Mouse (Mus musculus) spleen, adult 2 months (tissue): ENCODE data around the gene Kidins220.

ENCODE experiments used
- CTCF ChIP-seq: fragments of 200-500 bp; IDR thresholded peaks from 2 replicates; pipeline ENCODE4 v1.5.1; 2011; ENCODE audit warnings: mild to moderate bottlenecking, inconsistent platforms; ENCODE audit not compliant: insufficient read depth, insufficient read length, insufficient replicate concordance; ENCODE audit errors: extremely low read depth
- POLR2A ChIP-seq: fragments of 200-500 bp; IDR thresholded peaks from 2 replicates; pipeline ENCODE4 v1.6.1; 2011; ENCODE audit warnings: low read depth, low read length, inconsistent platforms

DNA sequence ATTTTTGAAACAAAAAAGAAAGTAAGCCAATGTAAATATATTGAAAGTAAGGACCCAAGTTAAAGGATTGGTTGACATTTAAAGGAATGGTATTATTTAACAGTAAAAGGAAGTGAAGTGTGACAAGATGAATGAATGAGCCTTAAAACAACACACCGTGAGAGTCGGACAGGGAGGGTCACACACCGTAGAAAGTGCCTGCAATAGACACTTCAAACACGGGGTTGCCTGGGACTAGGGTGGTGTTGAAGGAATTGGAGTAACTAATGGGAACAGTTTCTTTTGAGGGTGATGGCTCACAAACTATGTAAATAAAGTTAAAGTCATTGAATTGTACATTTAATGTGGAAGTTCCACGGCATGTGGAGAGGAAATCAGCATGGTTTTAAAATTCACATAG, 74.5 kb downstream of the Kidins220 start:
- TF ChIP-seq POLR2A = no peak
- TF ChIP-seq CTCF = no peak
